Mouse (Mus musculus): ENCODE data around the gene Cfap46. TPM values are rescaled to one million over a fixed set of nuclear protein-coding genes. Genes with fewer than 3 reads are reported as not detected.

Cfap46 gene
- total and polyA plus RNA-seq, 2 experiments from 2014 or later = not detected

GRCm38 (mm10) chr7:139685336-139685735 lies 1.7 kb upstream of the Cfap46 start:
- H3K9me3 ChIP-seq (replicated peaks; ENCODE audit: control insufficient read depth, low read length) = no peaks in the 10 kb centered on the region

GRCm38 (mm10) chr7:139684553-139684929 lies 924 bp upstream of the Cfap46 start:
- ATAC-seq (ENCODE audit: insufficient read depth, low read depth) (peak; percentile 78), DNase-seq (ENCODE audit: low spot score) (peak; percentile 92)
- no peak overlapping the region for H3K27ac ChIP-seq (ENCODE audit: low read depth)
- under 1% methylated on average over 14 of the region's 14 CpGs for WGBS
- peak overlapping the region; percentile 73 for H3K4me2 ChIP-seq (ENCODE audit: low read depth, low read length)
- H3K9ac ChIP-seq (replicated peaks; ENCODE audit: low read depth, low read length) = no peak overlapping the region
- 0 out of 2 replicates have a peak, but pooled peaks cover 16% of the 10 kb centered on the region for H3K27me3 ChIP-seq (ENCODE audit: control insufficient read depth, insufficient read depth, low read length)
- peak; percentile 85 for TF ChIP-seq CTCF (IDR thresholded peaks at IDR 0.05; ENCODE audit: low read depth)
- TF ChIP-seq EP300 (IDR thresholded peaks at IDR 0.05; ENCODE audit: low read depth) = no peak
- H3K4me3 ChIP-seq (ENCODE audit: low read depth, low read length) = peak overlapping the region; percentile 53
- no peaks in the 10 kb centered on the region for H3K36me3 ChIP-seq (replicated peaks; ENCODE audit: control insufficient read depth, insufficient read depth, low read length)
- no peaks in the 10 kb centered on the region for H3K9me3 ChIP-seq (replicated peaks; ENCODE audit: control insufficient read depth, low read length)
- H3K4me1 ChIP-seq (ENCODE audit: control insufficient read depth, insufficient read depth) = 0 out of 2 replicates have a peak, but pooled peaks cover 4% of the 10 kb centered on the region

More at GRCm38 (mm10) chr7:139685336-139685735, 1.7 kb upstream of the Cfap46 start:
- Histone ChIP-seq H3K4me2 (ENCODE audit: low read depth, low read length) (no peak overlapping the region), H3K4me3 (ENCODE audit: low read depth, low read length) (no peak overlapping the region), H3K9ac (replicated peaks; ENCODE audit: low read depth, low read length) (no peak overlapping the region), H3K4me1 (ENCODE audit: control insufficient read depth, insufficient read depth) (0 out of 2 replicates have a peak, but pooled peaks cover 4% of the 10 kb centered on the region), H3K27me3 (ENCODE audit: control insufficient read depth, insufficient read depth, low read length) (0 out of 2 replicates have a peak, but pooled peaks cover 9% of the 10 kb centered on the region), H3K27ac (ENCODE audit: low read depth) (no peak overlapping the region), H3K36me3 (replicated peaks; ENCODE audit: control insufficient read depth, insufficient read depth, low read length) (no peaks in the 10 kb centered on the region)
- DNase-seq (ENCODE audit: low spot score) (no peak), ATAC-seq (ENCODE audit: insufficient read depth, low read depth) (no peak)
- TF ChIP-seq EP300 (IDR thresholded peaks at IDR 0.05; ENCODE audit: low read depth) (no peak), CTCF (IDR thresholded peaks at IDR 0.05; ENCODE audit: low read depth) (no peak)

DNA sequence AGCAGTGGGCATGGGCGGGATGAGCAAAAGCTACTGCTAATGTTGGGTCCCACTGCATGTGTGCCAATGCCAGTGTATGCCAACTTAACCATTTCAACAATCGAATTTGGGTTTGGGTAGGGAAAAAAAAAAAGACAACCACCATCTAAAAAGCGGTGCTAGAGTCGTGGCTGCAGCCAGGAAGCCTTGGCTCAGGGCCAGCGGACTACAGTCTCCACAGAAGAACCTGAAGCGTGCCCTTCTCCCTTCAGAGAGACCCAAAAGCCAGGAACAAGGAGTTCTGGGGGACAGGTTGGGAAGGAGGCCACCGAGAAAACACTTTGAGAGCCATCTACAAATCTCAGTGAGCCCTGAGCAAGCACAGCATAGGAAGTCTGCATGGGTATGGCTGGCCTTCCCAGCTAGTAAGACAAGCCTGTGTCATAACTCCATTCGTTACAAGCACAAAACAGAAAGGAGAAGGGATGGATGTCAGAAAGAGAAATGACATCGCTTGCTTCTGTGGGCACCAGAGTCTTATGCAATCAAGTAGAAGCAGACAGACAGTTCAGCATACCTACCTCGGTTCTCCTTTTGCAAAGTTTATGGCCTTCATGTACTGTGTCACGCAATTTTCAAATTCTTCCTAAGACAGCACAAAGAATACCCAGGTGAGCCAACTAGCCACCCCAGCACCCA lies 1.6 kb downstream of the Cfap46 start:
- H3K4me2 ChIP-seq (ENCODE audit: low read depth, low read length) = no peak overlapping the region
- 0 out of 2 replicates have a peak, but pooled peaks cover 19% of the 10 kb centered on the region for H3K27me3 ChIP-seq (ENCODE audit: control insufficient read depth, insufficient read depth, low read length)
- no peak for TF ChIP-seq EP300 (IDR thresholded peaks at IDR 0.05; ENCODE audit: low read depth)
- TF ChIP-seq CTCF (IDR thresholded peaks at IDR 0.05; ENCODE audit: low read depth) = no peak
- no peak overlapping the region for H3K4me3 ChIP-seq (ENCODE audit: low read depth, low read length)
- DNase-seq (ENCODE audit: low spot score) (no peak), ATAC-seq (ENCODE audit: insufficient read depth, low read depth) (no peak)
- WGBS = 60% methylated on average over 11 of the region's 11 CpGs
- 0 out of 2 replicates have a peak, but pooled peaks cover 4% of the 10 kb centered on the region for H3K4me1 ChIP-seq (ENCODE audit: control insufficient read depth, insufficient read depth)
- H3K9me3 ChIP-seq (replicated peaks; ENCODE audit: control insufficient read depth, low read length) = no peaks in the 10 kb centered on the region
- no peaks in the 10 kb centered on the region for H3K36me3 ChIP-seq (replicated peaks; ENCODE audit: control insufficient read depth, insufficient read depth, low read length)
- H3K9ac ChIP-seq (replicated peaks; ENCODE audit: low read depth, low read length) = no peak overlapping the region
- H3K27ac ChIP-seq (ENCODE audit: low read depth) = no peak overlapping the region

GRCm38 (mm10) chr7:139676433-139676832 lies 7.2 kb downstream of the Cfap46 start:
- Histone ChIP-seq H3K4me3 (ENCODE audit: low read depth, low read length) (no peak overlapping the region), H3K4me1 (ENCODE audit: control insufficient read depth, insufficient read depth) (no peaks in the 10 kb centered on the region), H3K4me2 (ENCODE audit: low read depth, low read length) (no peak overlapping the region), H3K9me3 (replicated peaks; ENCODE audit: control insufficient read depth, low read length) (no peaks in the 10 kb centered on the region), H3K9ac (replicated peaks; ENCODE audit: low read depth, low read length) (no peak overlapping the region), H3K36me3 (replicated peaks; ENCODE audit: control insufficient read depth, insufficient read depth, low read length) (no peaks in the 10 kb centered on the region), H3K27ac (ENCODE audit: low read depth) (no peak overlapping the region), H3K27me3 (ENCODE audit: control insufficient read depth, insufficient read depth, low read length) (0 out of 2 replicates have a peak, but pooled peaks cover 14% of the 10 kb centered on the region)
- WGBS = 65% methylated on average over 3 of the region's 3 CpGs
- DNase-seq (ENCODE audit: low spot score) (no peak), ATAC-seq (ENCODE audit: insufficient read depth, low read depth) (no peak)
- TF ChIP-seq CTCF (IDR thresholded peaks at IDR 0.05; ENCODE audit: low read depth) (no peak), EP300 (IDR thresholded peaks at IDR 0.05; ENCODE audit: low read depth) (no peak)

- no peak overlapping the region for H3K9ac ChIP-seq (replicated peaks; ENCODE audit: low read depth, low read length)
- WGBS = 70% methylated on average over 8 of the region's 8 CpGs
- H3K4me3 ChIP-seq (ENCODE audit: low read depth, low read length) = no peak overlapping the region
Measured at GRCm38 (mm10) chr7:139666871-139667270, 16.7 kb downstream of the Cfap46 start.

More at GRCm38 (mm10) chr7:139666871-139667270, 16.7 kb downstream of the Cfap46 start:
- Histone ChIP-seq H3K27me3 (ENCODE audit: control insufficient read depth, insufficient read depth, low read length) (peaks cover 3% of the 10 kb centered on the region; the same call in 1 of the 2 replicates), H3K4me1 (ENCODE audit: control insufficient read depth, insufficient read depth) (no peaks in the 10 kb centered on the region), H3K9me3 (replicated peaks; ENCODE audit: control insufficient read depth, low read length) (no peaks in the 10 kb centered on the region), H3K36me3 (replicated peaks; ENCODE audit: control insufficient read depth, insufficient read depth, low read length) (no peaks in the 10 kb centered on the region), H3K4me2 (ENCODE audit: low read depth, low read length) (no peak overlapping the region), H3K27ac (ENCODE audit: low read depth) (no peak overlapping the region)
- ATAC-seq (ENCODE audit: insufficient read depth, low read depth) (no peak), DNase-seq (ENCODE audit: low spot score) (no peak)
- TF ChIP-seq EP300 (IDR thresholded peaks at IDR 0.05; ENCODE audit: low read depth) = no peak
- no peak for TF ChIP-seq CTCF (IDR thresholded peaks at IDR 0.05; ENCODE audit: low read depth)

Measured in heart, postnatal 0 days (tissue).